Mouse (Mus musculus) gastrocnemius, postnatal 25 days (tissue): ENCODE data around the gene Ddx24. TPM values are rescaled to one million over a fixed set of nuclear protein-coding genes. Genes with fewer than 3 reads are reported as not detected.

Source experiments
- total RNA-seq, 2 experiments: library from RNA; stranded (reverse); gene quantifications; 1 replicate in 1 of 2; 2 replicates in 1 of 2; pipeline ENCODE4 v1.2.3; 2021

Gene Ddx24
- total RNA-seq, 2 experiments from 2014 or later, result 54.4 to 59.7 TPM

Other genes starting within 250 kb of the Ddx24 start
- gene Prima1, start 183.7 kb downstream of the Ddx24 start, total RNA-seq, result 10 to 100 TPM; 20.1 to 21.1 TPM
- gene Fam181a, start 114.9 kb downstream of the Ddx24 start, total RNA-seq, result not detected
- 100 to 1,000 TPM; 196 to 518 TPM for gene Asb2, start 69.8 kb downstream of the Ddx24 start, total RNA-seq
- gene Otub2, start 37.1 kb downstream of the Ddx24 start, total RNA-seq, result 1 to 10 TPM; 2.0 to 3.5 TPM
- gene 9330161L09Rik, start 18.0 kb downstream of the Ddx24 start, total RNA-seq, result under 1 TPM; 0.46 to 0.74 TPM
- gene Ifi27, start 8.4 kb upstream of the Ddx24 start, total RNA-seq, result 10 to 100 TPM; 62.8 to 80.9 TPM
- 10 to 100 TPM in 1 of 2 experiments, 1 to 10 TPM in 1; 6.4 to 44.3 TPM for gene Ifi27l2a, start 17.9 kb upstream of the Ddx24 start, total RNA-seq
- gene Ifi27l2b, start 31.4 kb upstream of the Ddx24 start, total RNA-seq, result not detected
- under 1 TPM; 0.29 to 0.33 TPM for gene Ppp4r4, start 106.5 kb upstream of the Ddx24 start, total RNA-seq
- gene Serpina10, start 205.6 kb upstream of the Ddx24 start, total RNA-seq, result not detected
- gene Serpina6, start 231.4 kb upstream of the Ddx24 start, total RNA-seq, result not detected